Mouse (Mus musculus): Measurements from ENCODE around the gene Mical2.

Gene Mical2

DNA sequence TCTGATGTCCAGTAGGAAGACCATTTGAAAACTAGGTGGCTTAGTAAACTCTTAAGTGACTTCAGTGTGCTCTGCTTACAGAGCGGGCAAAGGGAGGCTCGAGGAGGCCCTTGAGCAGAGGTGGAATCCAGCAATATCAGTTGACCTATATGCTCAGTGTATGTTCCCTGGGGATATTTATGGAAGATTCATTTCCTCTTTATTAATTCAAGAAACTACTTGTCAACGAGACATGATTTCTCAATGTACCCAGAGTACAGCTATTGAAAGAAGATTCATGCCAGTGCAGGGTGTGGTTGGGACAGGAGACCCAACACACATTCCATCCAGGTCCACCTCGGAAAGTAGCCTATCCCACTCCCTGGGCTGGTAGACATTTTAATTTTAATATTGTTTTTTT is 231.7 kb downstream of the Mical2 start:
- DNase-seq (ENCODE audit: low spot score): no peak

GRCm38 (mm10) chr7:112457920-112458319 is 232.3 kb downstream of the Mical2 start:
- DNase-seq (ENCODE audit: low spot score): no peak

GRCm38 (mm10) chr7:112458440-112458839 is 232.8 kb downstream of the Mical2 start:
- no peak for DNase-seq (ENCODE audit: low spot score)

Data from retina, embryonic 14.5 days (tissue).